Mouse (Mus musculus) embryo, embryonic 11.5 days (tissue): Measurements from ENCODE around the gene Scin.

Experiments
- DNase-seq: peaks from one replicate; pipeline ENCODE4 v3.0.0-alpha.2; 2012; ENCODE audit warnings: low read depth, low spot score

The Scin gene

DNA sequence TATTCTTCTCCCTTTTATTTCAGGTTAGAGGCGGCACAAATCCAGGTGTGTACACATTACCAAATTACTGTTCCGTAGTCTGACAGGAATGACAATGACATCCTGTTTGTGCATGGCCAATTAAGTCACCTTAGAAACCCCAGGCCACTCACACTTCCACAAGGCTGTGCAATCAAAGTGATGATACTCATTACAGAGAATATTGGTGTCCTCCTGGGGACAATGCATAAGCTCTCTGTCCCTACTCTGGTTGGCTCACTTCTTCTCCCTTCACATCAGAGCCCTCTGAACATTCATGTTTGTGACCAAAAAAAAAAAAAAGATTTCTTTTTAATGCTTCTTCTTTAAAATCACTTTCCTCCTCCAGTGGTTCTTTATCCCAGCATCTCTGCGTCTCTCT is 106.2 kb downstream of the Scin start:
- no peak for DNase-seq

DNA sequence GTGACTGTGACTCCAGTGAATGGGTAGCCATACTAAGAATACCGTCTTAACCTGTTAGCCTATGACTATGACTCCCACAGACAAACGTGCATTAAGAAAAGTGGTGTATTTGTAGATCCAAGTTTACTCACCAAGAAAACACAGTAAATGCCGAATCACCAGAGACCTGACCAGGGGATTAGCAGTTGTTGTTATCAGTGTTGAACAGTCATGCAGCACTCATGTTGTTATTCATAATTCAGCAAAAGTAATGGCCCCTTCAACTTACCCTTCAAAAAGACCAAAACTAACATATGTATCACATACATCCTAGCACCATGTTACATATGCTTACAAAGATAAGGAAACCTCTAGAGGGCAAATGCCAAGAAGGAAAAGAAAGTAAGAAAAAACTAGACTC is 106.6 kb downstream of the Scin start:
- DNase-seq, result no peak

DNA sequence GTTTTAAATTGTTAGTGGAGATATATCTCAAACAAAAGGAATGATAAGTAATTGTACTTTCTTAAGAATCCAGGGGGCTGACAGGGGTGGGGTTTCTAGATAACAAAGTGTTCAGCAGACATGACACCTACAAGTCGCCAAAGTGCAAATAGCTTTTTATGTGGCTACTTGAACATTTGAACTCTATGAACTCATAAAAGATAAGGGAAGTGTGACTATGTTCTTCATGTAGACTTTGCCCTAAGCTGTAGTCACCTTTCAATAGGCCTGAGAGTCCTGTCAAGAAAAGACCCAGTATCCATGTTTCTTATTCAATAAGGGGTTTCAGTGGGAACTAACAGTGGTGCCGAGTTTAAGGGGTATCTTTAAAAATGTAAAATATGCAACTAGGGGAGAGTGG is 110.1 kb downstream of the Scin start:
- DNase-seq, result no peak

DNA sequence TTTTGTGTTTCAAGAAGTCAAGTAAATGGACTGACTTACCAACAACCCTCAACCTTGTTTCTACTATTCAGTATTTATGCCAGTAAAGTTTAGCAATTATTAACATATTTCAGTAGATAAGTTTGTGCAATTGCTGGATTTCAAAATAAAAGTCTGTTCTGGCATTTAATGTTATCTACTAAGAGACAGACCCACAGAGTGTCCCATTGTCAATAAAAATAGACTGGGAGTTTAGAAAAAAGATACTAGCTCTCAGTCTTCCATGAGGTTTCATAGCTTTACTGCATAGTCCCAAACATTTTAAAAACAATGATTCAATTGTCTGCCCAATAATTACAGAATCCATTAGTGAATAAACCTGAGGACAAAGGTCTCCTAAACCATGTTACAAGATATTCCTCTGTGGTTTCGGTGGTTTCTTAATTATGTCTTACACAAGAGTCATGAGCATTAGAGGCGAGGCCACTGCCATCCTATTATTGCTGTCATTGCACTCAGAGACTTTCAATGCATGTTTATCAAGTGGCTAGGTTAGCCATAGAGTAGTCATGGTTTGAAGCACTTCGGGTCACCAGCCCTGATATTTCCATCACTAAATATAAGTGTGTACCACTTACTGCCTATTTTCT is 110.9 kb downstream of the Scin start:
- DNase-seq, result no peak

DNA sequence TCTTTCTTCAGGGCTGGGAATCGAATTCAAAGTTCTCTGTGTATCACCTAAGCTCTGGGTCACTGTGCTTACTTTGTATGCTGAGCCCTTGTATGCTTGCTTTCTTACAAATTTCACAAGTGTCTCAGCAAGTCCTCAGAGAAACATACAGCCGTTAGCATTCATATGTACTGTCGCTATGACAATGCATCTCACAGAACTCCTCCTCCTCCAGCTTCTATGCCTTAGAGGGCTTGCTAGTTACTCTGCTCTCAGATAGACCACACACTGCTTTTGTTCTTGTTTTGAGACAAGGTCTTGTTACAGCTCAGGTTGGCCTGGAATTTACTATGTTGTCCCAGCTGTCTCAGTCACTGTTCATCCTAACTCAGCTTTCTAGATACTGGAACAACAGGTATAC is 111.7 kb downstream of the Scin start:
- DNase-seq, result no peak

DNA sequence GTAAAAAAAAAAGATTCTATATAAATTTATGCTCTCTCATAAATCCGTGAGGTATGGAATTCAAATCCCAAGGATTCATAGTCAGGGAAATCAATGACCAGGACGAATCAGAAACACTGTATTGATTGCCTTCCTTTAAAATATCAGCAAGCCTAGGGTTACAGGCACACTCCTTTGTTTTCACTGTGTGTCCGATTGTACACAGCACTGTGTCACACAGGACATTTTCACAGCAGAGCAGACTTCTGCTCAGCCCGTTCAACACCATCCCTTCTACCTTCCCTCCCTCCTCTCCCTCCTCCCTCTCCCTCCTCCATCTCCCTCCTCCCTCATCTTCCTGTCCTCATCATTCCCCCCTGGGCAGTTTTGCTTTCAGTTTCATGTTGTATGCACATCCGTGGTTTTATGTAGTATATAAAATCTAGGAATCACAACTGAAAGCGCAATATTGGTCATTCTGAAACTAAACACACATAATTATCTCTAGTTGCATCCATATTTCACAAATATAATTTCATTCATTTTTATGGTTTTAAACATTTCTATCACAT is 116.0 kb downstream of the Scin start:
- no peak for DNase-seq

DNA sequence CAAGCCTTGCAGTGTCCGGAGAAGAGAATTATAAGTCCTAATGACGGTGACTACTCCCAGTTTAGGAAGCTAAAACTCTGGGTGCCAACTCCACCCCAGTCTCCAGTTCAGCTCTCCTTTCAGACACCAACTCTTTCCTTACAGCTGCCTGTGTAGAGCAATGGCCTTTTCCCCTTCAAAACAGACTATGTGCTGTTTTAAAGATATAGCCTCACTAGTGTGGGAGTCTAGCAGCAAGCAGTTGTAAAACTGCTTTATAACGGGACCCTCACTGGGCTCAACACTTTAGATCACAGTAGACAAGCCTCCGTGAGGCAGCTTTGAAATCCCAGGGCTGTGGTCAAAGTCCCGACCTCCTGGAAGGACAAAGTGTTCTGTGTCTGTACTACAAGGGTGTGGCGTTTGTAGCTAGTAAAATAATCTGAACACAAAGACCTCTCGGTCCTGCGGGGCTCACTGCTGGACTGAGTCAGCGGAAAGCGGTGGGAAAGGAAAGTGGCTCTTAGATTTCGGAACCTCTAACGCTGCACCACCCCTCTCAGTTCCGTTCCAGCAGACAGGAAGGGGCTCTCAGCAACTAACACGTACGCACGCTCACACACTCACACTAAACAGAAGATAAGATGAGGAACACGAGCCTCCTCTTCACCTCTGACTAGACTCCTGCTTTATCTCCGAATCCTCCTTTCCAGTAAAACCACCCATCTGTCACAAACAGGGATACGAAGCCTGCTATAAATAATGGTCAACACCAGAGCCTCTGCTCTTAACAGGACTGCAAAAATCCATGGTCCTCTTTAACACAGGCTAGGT is 117.2 kb downstream of the Scin start:
- no peak for DNase-seq

DNA sequence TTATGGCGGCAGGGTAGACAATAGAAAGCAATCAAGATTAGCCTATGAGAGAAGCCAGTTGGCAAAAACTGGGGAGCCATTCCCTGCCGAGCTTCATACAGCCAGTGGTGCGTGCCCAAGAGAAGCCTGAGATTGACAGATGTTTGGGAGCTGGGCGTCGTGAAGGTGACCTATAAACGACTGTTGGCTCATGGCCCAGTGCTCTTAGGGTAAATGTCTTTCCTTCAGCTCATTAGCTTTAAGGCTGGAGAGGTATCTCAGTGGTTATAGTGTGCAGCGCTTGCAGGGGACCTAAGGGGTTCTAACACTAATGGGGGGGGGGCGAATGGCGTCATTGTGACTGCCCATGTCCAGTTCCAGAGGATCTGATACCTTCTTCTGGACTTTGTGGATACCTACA is 118.0 kb downstream of the Scin start:
- DNase-seq, result no peak

DNA sequence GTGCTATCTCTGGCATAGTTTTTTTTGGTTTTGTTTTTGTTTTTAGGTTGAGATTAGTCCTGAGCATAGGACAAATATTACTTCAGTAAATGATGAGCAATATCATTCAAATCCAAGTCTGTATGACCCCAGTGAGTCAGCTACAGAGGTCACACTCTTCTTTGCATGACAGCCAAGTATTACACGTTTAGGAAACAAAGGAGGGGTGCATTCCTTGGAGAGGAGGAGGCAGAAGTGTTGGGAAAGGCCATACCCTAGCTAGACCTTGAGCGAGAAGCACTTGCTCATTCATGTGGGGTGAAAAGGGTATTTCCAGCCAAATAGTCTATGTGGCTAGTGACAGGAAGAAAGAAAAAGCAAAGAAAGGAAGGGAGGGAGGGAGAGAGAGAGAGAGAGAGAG is 124.2 kb downstream of the Scin start:
- DNase-seq, result no peak
